Mouse (Mus musculus): ENCODE data around the gene Spdya. TPM values are rescaled to one million over a fixed set of nuclear protein-coding genes. Genes with fewer than 3 reads are reported as not detected.
"Not testable (repeated sequence)": the region's sequence is repeated elsewhere in the genome, so short reads cannot be mapped to it uniquely, and the experiment has no call there.

Gene Spdya
- 1.3 and 1.5 TPM in 2 replicates for polyA plus RNA-seq (2014; fragmentation: Nextera tagmentation; extraction: Ambion mirVana)

- H3K27me3 ChIP-seq (ENCODE audit: control insufficient read depth, insufficient read depth, low read length) = no peaks in the 10 kb centered on the region; the same call in 1 of the 2 replicates
- H3K4me1 ChIP-seq (ENCODE audit: control insufficient read depth, insufficient read depth, low read length) = no peaks in the 10 kb centered on the region
- under 1% methylated on average over 73 of the region's 78 CpGs for WGBS
- no peak within 1 kb of the TSS for H3K27ac ChIP-seq (ENCODE audit: low read length)
- H3K9me3 ChIP-seq (ENCODE audit: control insufficient read depth, low read depth, low read length) = no peaks in the 10 kb centered on the region
- H3K4me3 ChIP-seq (ENCODE audit: low read depth, low read length) = peak within 1 kb of the TSS; percentile 76
- no peaks in the 10 kb centered on the region for H3K36me3 ChIP-seq (ENCODE audit: control insufficient read depth, insufficient read depth, low read length)
- ATAC-seq (ENCODE audit: insufficient number of reproducible peaks, insufficient read depth, low FRiP score, low read depth) = peak; percentile 95
- H3K9ac ChIP-seq (replicated peaks; ENCODE audit: low read depth, low read length) = peak within 1 kb of the TSS; percentile 76
- H3K4me2 ChIP-seq (replicated peaks; ENCODE audit: low read depth, low read length) = peak within 1 kb of the TSS; percentile 99
These were observed at the start of gene Spdya for GRCm38 (mm10) chr17:71551757-71552451. TSS of gene Spdya (plus strand) at chr17:71552061.

DNA sequence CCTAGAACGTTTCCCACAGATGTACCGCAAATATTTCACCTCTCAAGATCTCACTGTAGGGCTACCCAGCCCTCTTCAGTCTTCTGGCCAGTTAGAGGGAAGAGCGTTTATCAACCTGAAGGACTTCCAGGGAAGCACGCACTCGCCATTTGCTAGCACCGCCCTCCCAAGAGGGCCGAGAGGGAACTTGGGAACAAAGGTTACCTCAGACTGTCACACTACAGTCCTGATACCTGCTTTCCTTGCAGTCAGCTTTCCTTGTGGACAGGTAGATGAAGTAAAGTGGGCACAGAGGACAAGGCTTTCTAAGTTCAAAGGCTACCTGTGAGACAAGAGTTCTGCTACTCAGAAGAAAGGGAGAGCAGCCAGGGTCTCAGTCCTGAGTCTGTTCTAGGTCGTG lies 45.0 kb upstream of the Spdya start:
- Histone ChIP-seq H3K9me3 (ENCODE audit: control insufficient read depth, low read depth, low read length) (no peaks in the 10 kb centered on the region), H3K27ac (ENCODE audit: low read length) (no peak overlapping the region), H3K27me3 (ENCODE audit: control insufficient read depth, insufficient read depth, low read length) (no peaks in the 10 kb centered on the region), H3K4me1 (ENCODE audit: control insufficient read depth, insufficient read depth, low read length) (no peaks in the 10 kb centered on the region), H3K4me3 (ENCODE audit: low read depth, low read length) (no peak overlapping the region), H3K9ac (replicated peaks; ENCODE audit: low read depth, low read length) (no peak overlapping the region), H3K36me3 (ENCODE audit: control insufficient read depth, insufficient read depth, low read length) (peaks cover 51% of the 10 kb centered on the region), H3K4me2 (replicated peaks; ENCODE audit: low read depth, low read length) (no peak overlapping the region)
- 90% methylated on average over 8 of the region's 8 CpGs for WGBS
- ATAC-seq (ENCODE audit: insufficient number of reproducible peaks, insufficient read depth, low FRiP score, low read depth) = no peak

DNA sequence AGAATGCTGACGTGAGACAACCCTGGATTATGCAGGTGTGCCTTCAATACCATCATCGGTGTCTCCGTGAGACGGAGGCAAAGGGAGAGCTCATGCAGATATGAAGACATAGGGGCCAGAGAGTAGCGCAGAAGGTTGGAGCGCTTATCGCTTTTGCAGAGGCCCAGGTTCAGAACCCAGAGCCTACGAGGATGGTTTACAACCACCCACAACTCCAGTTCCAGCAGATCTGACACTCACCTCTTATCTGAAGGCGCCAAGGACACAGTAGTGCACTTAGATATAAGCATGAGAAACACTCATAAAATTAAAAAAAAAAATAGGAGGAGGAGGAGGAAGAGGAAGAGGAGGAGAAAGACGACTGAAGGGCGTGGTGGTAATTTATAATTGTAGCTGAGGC lies 41.6 kb upstream of the Spdya start:
- no peak overlapping the region for H3K9ac ChIP-seq (replicated peaks; ENCODE audit: low read depth, low read length)
- no peaks in the 10 kb centered on the region for H3K9me3 ChIP-seq (ENCODE audit: control insufficient read depth, low read depth, low read length)
- H3K4me1 ChIP-seq (ENCODE audit: control insufficient read depth, insufficient read depth, low read length) = no peaks in the 10 kb centered on the region
- no peak for ATAC-seq (ENCODE audit: insufficient number of reproducible peaks, insufficient read depth, low FRiP score, low read depth)
- no peaks in the 10 kb centered on the region for H3K27me3 ChIP-seq (ENCODE audit: control insufficient read depth, insufficient read depth, low read length)
- H3K27ac ChIP-seq (ENCODE audit: low read length) = no peak overlapping the region
- WGBS = 93% methylated on average over 11 of the region's 11 CpGs
- H3K4me3 ChIP-seq (ENCODE audit: low read depth, low read length) = no peak overlapping the region
- H3K36me3 ChIP-seq (ENCODE audit: control insufficient read depth, insufficient read depth, low read length) = peaks cover 54% of the 10 kb centered on the region
- no peak overlapping the region for H3K4me2 ChIP-seq (replicated peaks; ENCODE audit: low read depth, low read length)

GRCm38 (mm10) chr17:71526302-71526708 lies 25.6 kb upstream of the Spdya start:
- Histone ChIP-seq H3K4me1 (ENCODE audit: control insufficient read depth, insufficient read depth, low read length) (peaks cover 4% of the 10 kb centered on the region; the same call in 1 of the 2 replicates), H3K36me3 (ENCODE audit: control insufficient read depth, insufficient read depth, low read length) (peaks cover 5% of the 10 kb centered on the region; the same call in 1 of the 2 replicates), H3K9ac (replicated peaks; ENCODE audit: low read depth, low read length) (peak overlapping the region; percentile 57), H3K9me3 (ENCODE audit: control insufficient read depth, low read depth, low read length) (no peaks in the 10 kb centered on the region), H3K27ac (ENCODE audit: low read length) (peak overlapping the region; percentile 98; the same call in 1 of the 2 replicates), H3K4me3 (ENCODE audit: low read depth, low read length) (peak overlapping the region; percentile 81), H3K27me3 (ENCODE audit: control insufficient read depth, insufficient read depth, low read length) (no peaks in the 10 kb centered on the region), H3K4me2 (replicated peaks; ENCODE audit: low read depth, low read length) (peak overlapping the region; percentile 55)
- under 1% methylated on average over 13 of the region's 13 CpGs for WGBS
- peak; percentile 43; the same call in 1 of the 2 replicates for ATAC-seq (ENCODE audit: insufficient number of reproducible peaks, insufficient read depth, low FRiP score, low read depth)

GRCm38 (mm10) chr17:71526711-71527564 lies 24.9 kb upstream of the Spdya start, which contains the start of gene Ndc80:
TSS of gene Ndc80 (minus strand) at chr17:71526857.
- H3K27ac ChIP-seq (ENCODE audit: low read length) = peak within 1 kb of the TSS; percentile 98
- peak; percentile 98 for ATAC-seq (ENCODE audit: insufficient number of reproducible peaks, insufficient read depth, low FRiP score, low read depth)
- H3K27me3 ChIP-seq (ENCODE audit: control insufficient read depth, insufficient read depth, low read length) = no peaks in the 10 kb centered on the region
- peak within 1 kb of the TSS; percentile 57 for H3K9ac ChIP-seq (replicated peaks; ENCODE audit: low read depth, low read length)
- peak within 1 kb of the TSS; percentile 81 for H3K4me3 ChIP-seq (ENCODE audit: low read depth, low read length)
- H3K4me2 ChIP-seq (replicated peaks; ENCODE audit: low read depth, low read length) = peak within 1 kb of the TSS; percentile 62
- H3K4me1 ChIP-seq (ENCODE audit: control insufficient read depth, insufficient read depth, low read length) = peaks cover 4% of the 10 kb centered on the region; the same call in 1 of the 2 replicates
- H3K9me3 ChIP-seq (ENCODE audit: control insufficient read depth, low read depth, low read length) = no peaks in the 10 kb centered on the region
- H3K36me3 ChIP-seq (ENCODE audit: control insufficient read depth, insufficient read depth, low read length) = peaks cover 5% of the 10 kb centered on the region; the same call in 1 of the 2 replicates
- WGBS = under 1% methylated on average over 66 of the region's 66 CpGs

DNA sequence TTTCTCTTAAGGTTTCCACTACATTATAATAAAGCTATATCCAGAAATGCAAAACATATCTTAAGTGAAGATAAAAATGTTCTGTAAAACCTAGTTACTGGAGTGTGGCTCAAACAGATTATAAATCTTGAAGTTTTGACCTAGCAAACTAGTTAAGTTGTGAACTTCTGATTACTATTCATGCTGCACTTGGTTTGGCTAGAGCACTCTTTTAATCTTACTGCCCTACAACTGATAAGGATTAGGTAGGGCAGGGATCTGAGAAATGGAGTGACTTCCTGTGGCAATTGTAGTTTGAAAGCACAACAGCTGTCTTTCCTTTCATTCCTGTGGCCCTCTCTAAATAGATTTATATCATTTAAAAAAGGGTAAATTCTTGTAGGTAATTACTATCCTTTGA lies 23.8 kb upstream of the Spdya start:
- no peak for ATAC-seq (ENCODE audit: insufficient number of reproducible peaks, insufficient read depth, low FRiP score, low read depth)
- Histone ChIP-seq H3K9me3 (ENCODE audit: control insufficient read depth, low read depth, low read length) (no peaks in the 10 kb centered on the region), H3K4me1 (ENCODE audit: control insufficient read depth, insufficient read depth, low read length) (peaks cover 4% of the 10 kb centered on the region; the same call in 1 of the 2 replicates), H3K27ac (ENCODE audit: low read length) (no peak overlapping the region), H3K27me3 (ENCODE audit: control insufficient read depth, insufficient read depth, low read length) (no peaks in the 10 kb centered on the region), H3K9ac (replicated peaks; ENCODE audit: low read depth, low read length) (no peak overlapping the region), H3K4me2 (replicated peaks; ENCODE audit: low read depth, low read length) (no peak overlapping the region), H3K36me3 (ENCODE audit: control insufficient read depth, insufficient read depth, low read length) (peaks cover 2% of the 10 kb centered on the region; the same call in 1 of the 2 replicates), H3K4me3 (ENCODE audit: low read depth, low read length) (no peak overlapping the region)

DNA sequence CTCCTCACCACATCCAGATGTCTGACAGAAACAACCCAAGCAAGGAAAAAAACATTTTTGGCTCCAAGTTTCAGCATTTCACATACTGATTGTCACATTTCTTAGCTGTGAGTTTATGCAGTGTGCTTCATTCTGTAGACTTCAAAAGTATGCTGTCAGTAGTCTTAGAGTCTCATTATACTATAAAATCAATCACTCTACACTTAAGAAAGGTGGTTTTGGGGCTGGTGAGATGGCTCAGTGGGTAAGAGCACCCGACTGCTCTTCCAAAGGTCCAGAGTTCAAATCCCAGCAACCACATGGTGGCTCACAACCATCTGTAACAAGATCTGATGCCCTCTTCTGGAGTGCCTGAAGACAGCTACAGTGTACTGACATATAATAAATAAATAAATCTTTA lies 16.3 kb upstream of the Spdya start:
- not testable (repeated sequence) for H3K27me3 ChIP-seq (ENCODE audit: control insufficient read depth, insufficient read depth, low read length); H3K9ac ChIP-seq (replicated peaks; ENCODE audit: low read depth, low read length); H3K4me2 ChIP-seq (replicated peaks; ENCODE audit: low read depth, low read length); H3K36me3 ChIP-seq (ENCODE audit: control insufficient read depth, insufficient read depth, low read length); H3K4me1 ChIP-seq (ENCODE audit: control insufficient read depth, insufficient read depth, low read length); H3K27ac ChIP-seq (ENCODE audit: low read length); ATAC-seq (ENCODE audit: insufficient number of reproducible peaks, insufficient read depth, low FRiP score, low read depth); H3K9me3 ChIP-seq (ENCODE audit: control insufficient read depth, low read depth, low read length); H3K4me3 ChIP-seq (ENCODE audit: low read depth, low read length)
- WGBS = 74% methylated on average over 1 of the region's 1 CpGs

- WGBS = 83% methylated on average over 3 of the region's 3 CpGs
- Histone ChIP-seq H3K4me1 (ENCODE audit: control insufficient read depth, insufficient read depth, low read length) (no peaks in the 10 kb centered on the region), H3K9me3 (ENCODE audit: control insufficient read depth, low read depth, low read length) (no peaks in the 10 kb centered on the region), H3K27me3 (ENCODE audit: control insufficient read depth, insufficient read depth, low read length) (no peaks in the 10 kb centered on the region), H3K27ac (ENCODE audit: low read length) (no peak overlapping the region), H3K9ac (replicated peaks; ENCODE audit: low read depth, low read length) (no peak overlapping the region), H3K4me2 (replicated peaks; ENCODE audit: low read depth, low read length) (no peak overlapping the region), H3K4me3 (ENCODE audit: low read depth, low read length) (no peak overlapping the region), H3K36me3 (ENCODE audit: control insufficient read depth, insufficient read depth, low read length) (no peaks in the 10 kb centered on the region)
- ATAC-seq (ENCODE audit: insufficient number of reproducible peaks, insufficient read depth, low FRiP score, low read depth) = no peak
These were observed 14.7 kb upstream of the Spdya start for GRCm38 (mm10) chr17:71537164-71537563.
